Mouse (Mus musculus) stomach, postnatal 0 days (tissue): ENCODE data around the gene Sap30l.

Experiments
- CTCF ChIP-seq: IDR thresholded peaks from 2 replicates; pipeline ENCODE4 v1.5.1; 2016; ENCODE audit warnings: antibody characterized with exemption, low read depth, mild to moderate bottlenecking, moderate library complexity
- EP300 ChIP-seq: optimal IDR thresholded peaks from 2 replicates; pipeline ENCODE3; 2016; ENCODE audit warnings: antibody characterized with exemption

DNA sequence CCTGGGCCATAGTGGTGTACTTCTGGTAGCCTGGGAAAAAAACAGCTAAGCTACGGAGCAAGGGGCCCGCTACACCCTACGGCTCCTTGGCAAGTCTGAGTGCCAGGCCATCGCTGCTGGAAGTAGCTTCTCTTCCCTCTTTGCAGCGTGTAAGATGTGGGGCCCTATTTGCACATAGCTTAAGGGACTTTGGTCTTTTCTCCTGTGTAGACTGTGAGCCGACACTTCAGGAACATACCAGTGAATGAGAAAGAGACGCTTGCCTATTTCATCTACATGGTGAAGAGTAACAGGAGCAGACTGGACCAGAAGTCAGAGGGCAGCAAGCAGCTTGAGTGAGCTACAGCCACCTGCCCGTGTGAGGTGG is 8.3 kb downstream of the Sap30l start:
- TF ChIP-seq CTCF (no peak), EP300 (no peak)
